ENCODE assay signal across 9 mouse cellular contexts in the genomic region with DNA sequence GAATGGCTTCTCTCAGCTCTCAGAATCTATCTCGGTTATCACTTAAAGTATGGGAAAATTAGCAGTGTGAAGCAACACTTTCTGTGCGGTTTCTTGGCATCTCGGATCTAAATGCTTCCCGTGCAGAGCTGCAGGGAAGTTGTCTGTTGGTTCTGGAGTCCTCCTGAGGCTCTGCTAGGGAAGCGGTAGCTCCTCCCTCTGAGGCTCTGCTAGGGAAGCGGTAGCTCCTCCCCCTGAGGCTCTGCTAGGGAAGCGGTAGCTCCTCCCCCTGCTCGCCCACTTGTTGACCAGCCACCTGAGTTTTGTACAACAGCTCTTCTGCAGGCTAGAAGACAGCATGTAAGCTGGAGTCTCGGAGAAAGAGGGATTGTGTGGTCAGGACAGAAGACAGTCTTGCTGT. TPM values are rescaled to one million over a fixed set of nuclear protein-coding genes. Genes with fewer than 3 reads are reported as not detected.
DNase-seq lines count a peak whose midpoint lies in the region; ATAC-seq lines count a peak whose summit lies in the region.
"Had no signal": no experiment of that assay in that cellular context is flagged by ENCODE, and none has a peak within 500 bp of the region (broad histone marks: within the 10 kb centered on the region; RNA-seq: fewer than 3 reads in every experiment).

No protein-coding gene starts in this region.

- H3K9me3 ChIP-seq in midbrain, embryonic 10.5 days (replicated peaks): no peaks in the 10 kb centered on the region
- H3K9me3 ChIP-seq in midbrain, embryonic 16.5 days (replicated peaks; ENCODE audit: control insufficient read depth, low read length, poor library complexity, severe bottlenecking): no peaks in the 10 kb centered on the region
- no peaks in the 10 kb centered on the region for H3K9me3 ChIP-seq in heart, embryonic 12.5 days (replicated peaks)
- no peaks in the 10 kb centered on the region for H3K9me3 ChIP-seq in forebrain, embryonic 13.5 days (replicated peaks)
- H3K9me3 ChIP-seq: neural tube, embryonic 13.5 days had no signal

- no peak for ATAC-seq in midbrain, embryonic 16.5 days
- ATAC-seq in heart, embryonic 12.5 days (ENCODE audit: insufficient number of reproducible peaks, low FRiP score): peak; percentile 86
- peak; percentile 100 for ATAC-seq in megakaryocyte progenitor cell, adult 5-6 weeks (replicated peaks; ENCODE audit: poor library complexity)
- ATAC-seq in forebrain, embryonic 13.5 days: no peak

- no peak overlapping the region for H3K27ac ChIP-seq in midbrain, embryonic 10.5 days (replicated peaks)
- no peak overlapping the region for H3K27ac ChIP-seq in midbrain, embryonic 16.5 days (ENCODE audit: low read length)
- no peak overlapping the region for H3K27ac ChIP-seq in heart, embryonic 12.5 days (ENCODE audit: poor library complexity, severe bottlenecking)
- H3K27ac ChIP-seq in forebrain, embryonic 13.5 days: no peak overlapping the region
- H3K27ac ChIP-seq: neural tube, embryonic 13.5 days had no signal

- peaks cover 6% of the 10 kb centered on the region for H3K4me1 ChIP-seq in midbrain, embryonic 10.5 days
- H3K4me1 ChIP-seq in midbrain, embryonic 16.5 days (ENCODE audit: control insufficient read depth, insufficient read depth, low read length): 0 out of 2 replicates have a peak, but pooled peaks cover 2% of the 10 kb centered on the region
- peaks cover 14% of the 10 kb centered on the region for H3K4me1 ChIP-seq in heart, embryonic 12.5 days (replicated peaks)
- H3K4me1 ChIP-seq in forebrain, embryonic 13.5 days: no peaks in the 10 kb centered on the region

- intact Hi-C loops in left cerebral cortex, postnatal 14 days (cut with DNase I): no loop called here

- H3K9ac ChIP-seq in midbrain, embryonic 16.5 days (ENCODE audit: low read depth, low read length): no peak overlapping the region
- no peak overlapping the region for H3K9ac ChIP-seq in heart, embryonic 12.5 days
- no peak overlapping the region for H3K9ac ChIP-seq in forebrain, embryonic 13.5 days
- H3K9ac ChIP-seq: neural tube, embryonic 13.5 days had no signal

- 23% methylated on average over 9 of the region's 9 CpGs for WGBS in midbrain, embryonic 10.5 days
- WGBS in midbrain, embryonic 16.5 days: 23% methylated on average over 9 of the region's 9 CpGs
- 14% methylated on average over 9 of the region's 9 CpGs for WGBS in heart, embryonic 12.5 days
- WGBS in forebrain, embryonic 13.5 days: 29% methylated on average over 9 of the region's 9 CpGs

- no peaks in the 10 kb centered on the region for H3K27me3 ChIP-seq in midbrain, embryonic 10.5 days (ENCODE audit: low read depth, poor library complexity, severe bottlenecking)
- H3K27me3 ChIP-seq in midbrain, embryonic 16.5 days (ENCODE audit: control insufficient read depth, insufficient read depth, low read depth, low read length): no peaks in the 10 kb centered on the region
- no peaks in the 10 kb centered on the region for H3K27me3 ChIP-seq in heart, embryonic 12.5 days (replicated peaks)
- H3K27me3 ChIP-seq in forebrain, embryonic 13.5 days: no peaks in the 10 kb centered on the region
- H3K27me3 ChIP-seq: neural tube, embryonic 13.5 days had no signal

- H3K36me3 ChIP-seq in midbrain, embryonic 10.5 days: no peaks in the 10 kb centered on the region
- H3K36me3 ChIP-seq in midbrain, embryonic 16.5 days (ENCODE audit: control insufficient read depth, insufficient read depth, low read length): no peaks in the 10 kb centered on the region
- H3K36me3 ChIP-seq in heart, embryonic 12.5 days: no peaks in the 10 kb centered on the region
- no peaks in the 10 kb centered on the region; the same call in 1 of the 2 replicates for H3K36me3 ChIP-seq in forebrain, embryonic 13.5 days (ENCODE audit: poor library complexity, severe bottlenecking)
- H3K36me3 ChIP-seq: neural tube, embryonic 13.5 days had no signal

- no peak overlapping the region for H3K4me2 ChIP-seq in midbrain, embryonic 16.5 days (ENCODE audit: low read length)
- H3K4me2 ChIP-seq in heart, embryonic 12.5 days: peak overlapping the region; percentile 56
- H3K4me2 ChIP-seq in forebrain, embryonic 13.5 days: no peak overlapping the region
- H3K4me2 ChIP-seq: neural tube, embryonic 13.5 days had no signal

- no peak overlapping the region for H3K4me3 ChIP-seq in midbrain, embryonic 10.5 days
- no peak overlapping the region for H3K4me3 ChIP-seq in midbrain, embryonic 16.5 days (ENCODE audit: low read depth, low read length)
- H3K4me3 ChIP-seq in heart, embryonic 12.5 days: no peak overlapping the region
- H3K4me3 ChIP-seq in forebrain, embryonic 13.5 days: no peak overlapping the region
- H3K4me3 ChIP-seq: neural tube, embryonic 13.5 days had no signal

- DNase-seq in midbrain, embryonic 10.5 days (ENCODE audit: low spot score): peak; percentile 24
- peak; percentile 61 to 67 for DNase-seq in kidney, postnatal 25 days
- no peak for DNase-seq in left cerebral cortex, postnatal 14 days (ENCODE audit: low spot score in 2 of 2)
- DNase-seq in urinary bladder, postnatal 4 days (ENCODE audit: low spot score in 2 of 2): no peak

RNA-seq across cellular contexts. Expression of a gene that starts 20.9 kb away (rescaled TPM):
- 24.4 and 26.9 TPM in 2 replicates for polyA plus RNA-seq in midbrain, embryonic 10.5 days (2016; fragmentation: Nextera tagmentation; extraction: Ambion mirVana)
- polyA plus RNA-seq in midbrain, embryonic 16.5 days (2015; fragmentation: Nextera tagmentation; extraction: Ambion mirVana): 53.1 and 57.2 TPM in 2 replicates
- polyA plus RNA-seq in heart, embryonic 12.5 days (2016; fragmentation: Nextera tagmentation; extraction: Ambion mirVana): 24.1 and 28.9 TPM in 2 replicates
- total RNA-seq in megakaryocyte progenitor cell, adult 5-6 weeks (2015): 19.1 and 19.3 TPM in 2 replicates
- total RNA-seq in megakaryocyte progenitor cell, adult 5-6 weeks (2017): 10.1 and 16.2 TPM in 2 replicates
- total RNA-seq in left cerebral cortex, postnatal 14 days (2021): 100 to 1,000 TPM; 117 to 120 TPM
- 31.2 and 33.6 TPM in 2 replicates for polyA plus RNA-seq in forebrain, embryonic 13.5 days (2015; fragmentation: Nextera tagmentation; extraction: Ambion mirVana)

Comparison
In these comparisons a context has a peak if more than half of its experiments do, and no peak if none do; other contexts are left out.
1. DNase-seq: peak in midbrain, embryonic 10.5 days (single experiment) and kidney, postnatal 25 days (2 of 2); none in left cerebral cortex, postnatal 14 days (0 of 2) and urinary bladder, postnatal 4 days (0 of 2).
2. ATAC-seq: peak in heart, embryonic 12.5 days (single experiment) and megakaryocyte progenitor cell, adult 5-6 weeks (single experiment); none in midbrain, embryonic 16.5 days (single experiment) and forebrain, embryonic 13.5 days (single experiment).